Mouse (Mus musculus): ENCODE results near the gene Fosb.
"Not testable (repeated sequence)": the region's sequence is repeated elsewhere in the genome, so short reads cannot be mapped to it uniquely, and the experiment has no call there.

DNA sequence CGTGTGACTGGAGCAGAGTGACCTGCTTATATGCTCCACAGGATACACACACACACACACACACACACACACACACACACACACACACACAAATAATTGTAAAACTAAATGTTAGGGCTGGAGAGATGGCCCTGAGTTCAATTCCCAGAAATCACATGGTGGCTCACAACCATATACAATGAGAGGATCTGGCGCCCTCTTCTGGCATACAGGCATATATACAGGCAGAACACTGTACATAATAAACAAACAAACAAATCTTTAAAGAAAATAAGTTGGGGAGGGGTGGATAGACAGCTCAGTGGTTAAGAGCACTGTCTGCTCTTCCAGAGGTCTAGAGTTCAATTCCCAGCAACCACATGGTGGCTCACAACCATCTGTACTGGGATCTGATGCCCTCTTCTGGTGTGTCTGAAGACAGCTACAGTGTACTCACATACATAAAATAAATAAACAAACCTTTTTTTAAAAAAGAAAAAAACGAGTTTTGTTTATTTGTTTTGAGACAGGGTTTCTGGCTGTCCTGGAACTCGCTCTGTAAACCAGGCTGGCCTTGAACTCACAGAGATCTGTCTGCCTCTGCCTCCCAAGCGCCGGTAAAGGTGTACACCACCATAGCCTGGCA, 28.1 kb downstream of the Fosb start:
- TF ChIP-seq POLR2A (IDR thresholded peaks at IDR 0.05; ENCODE audit: control insufficient read depth, extremely low read depth, insufficient read depth, low read length, poor library complexity); CTCF (IDR thresholded peaks at IDR 0.05; ENCODE audit: borderline replicate concordance, control insufficient read depth, extremely low read depth, insufficient read depth, low read length, poor library complexity): not testable (repeated sequence)
